Comparison of ENCODE assay signal across 8 mouse cellular contexts in genomic region chr7:19002848-19003498, GRCm38 (mm10). TPM values are rescaled to one million over a fixed set of nuclear protein-coding genes. Genes with fewer than 3 reads are reported as not detected.
DNase-seq lines count a peak whose midpoint lies in the region; ATAC-seq and TF ChIP-seq lines count a peak whose summit lies in the region.

No protein-coding gene starts in this region.

- peak overlapping the region; percentile 58 for H3K9ac ChIP-seq in lung, postnatal 0 days (replicated peaks; ENCODE audit: low read depth)

- no peaks in the 10 kb centered on the region for H3K27me3 ChIP-seq in lung, postnatal 0 days (replicated peaks; ENCODE audit: insufficient read depth, low read length)

- peak overlapping the region; percentile 86 for H3K27ac ChIP-seq in lung, postnatal 0 days (ENCODE audit: low read length)

- H3K36me3 ChIP-seq in lung, postnatal 0 days (ENCODE audit: insufficient read depth, low read length) = no peaks in the 10 kb centered on the region

- ATAC-seq in frontal cortex, adult (ENCODE audit: low TSS enrichment) = peak; percentile 60
- ATAC-seq in hematopoietic stem cell, adult 5-6 weeks (replicated peaks in 1 of 2; ENCODE audit: insufficient read depth in 1 of 2, low FRiP score in 2 of 2, low TSS enrichment in 1 of 2, low read depth in 1 of 2, poor library complexity in 2 of 2, severe bottlenecking in 2 of 2) = peak; percentile 48 to 58
- ATAC-seq in lung, postnatal 0 days = peak; percentile 65

- peaks cover 38% of the 10 kb centered on the region for H3K4me1 ChIP-seq in lung, postnatal 0 days (ENCODE audit: insufficient read depth, low read depth, low read length)

- no peaks in the 10 kb centered on the region for H3K9me3 ChIP-seq in lung, postnatal 0 days (ENCODE audit: low read length)

- under 1% methylated on average over 17 of the region's 17 CpGs for whole genome bisulfite sequencing in lung, postnatal 0 days

- no peak; the same call in 1 of the 2 replicates for TF ChIP-seq EP300 in lung, postnatal 0 days (IDR thresholded peaks at IDR 0.05)

- peak overlapping the region; percentile 70 for H3K4me2 ChIP-seq in lung, postnatal 0 days (replicated peaks; ENCODE audit: low read depth, low read length)

- DNase-seq in R1 (ENCODE audit: low read depth, low spot score) = peak; percentile 98
- peak; percentile 92 for DNase-seq in cerebellum, adult 9-10 months
- peak; percentile 83 for DNase-seq in layer of hippocampus, adult 9-11 months
- peak; percentile 96 for DNase-seq in lung, postnatal 0 days (ENCODE audit: low spot score)
- DNase-seq in retina, adult 2 months (ENCODE audit: low read depth, low spot score) = peak; percentile 88
- DNase-seq in thymus, postnatal 4 days = peak; percentile 65

- no peak for TF ChIP-seq CTCF in lung, postnatal 0 days (IDR thresholded peaks at IDR 0.05)

- peak overlapping the region; percentile 38 for H3K4me3 ChIP-seq in lung, postnatal 0 days (ENCODE audit: low read depth, low read length)

RNA-seq across cellular contexts. Expression of gene Irf2bp1, which starts 0.9 kb away (rescaled TPM):
- total RNA-seq in hematopoietic stem cell, adult 5-6 weeks (2017) = 13.1 and 16.8 TPM in 2 replicates
- polyA plus RNA-seq in lung, postnatal 0 days (2015; fragmentation: Nextera tagmentation; extraction: Ambion mirVana) = 11.7 and 12.2 TPM in 2 replicates

RNA-seq across cellular contexts. Expression of gene Mypop, which starts 11.9 kb away (rescaled TPM):
- 0.10 and 0.69 TPM in 2 replicates for total RNA-seq in hematopoietic stem cell, adult 5-6 weeks (2017)
- 2.3 and 2.6 TPM in 2 replicates for polyA plus RNA-seq in lung, postnatal 0 days (2015; fragmentation: Nextera tagmentation; extraction: Ambion mirVana)

RNA-seq across cellular contexts. Expression of gene Nanos2, which starts 15.8 kb away (rescaled TPM):
- total RNA-seq in hematopoietic stem cell, adult 5-6 weeks (2017) = not detected in 2 replicates
- not detected in 2 replicates for polyA plus RNA-seq in lung, postnatal 0 days (2015; fragmentation: Nextera tagmentation; extraction: Ambion mirVana)

RNA-seq across cellular contexts. Expression of gene Foxa3, which starts 20.4 kb away (rescaled TPM):
- 2.7 and 3.3 TPM in 2 replicates for total RNA-seq in hematopoietic stem cell, adult 5-6 weeks (2017)
- polyA plus RNA-seq in lung, postnatal 0 days (2015; fragmentation: Nextera tagmentation; extraction: Ambion mirVana) = 0.49 and 0.70 TPM in 2 replicates

RNA-seq across cellular contexts. Expression of gene Sympk, which starts 21.2 kb away (rescaled TPM):
- total RNA-seq in hematopoietic stem cell, adult 5-6 weeks (2017) = 41.0 and 42.4 TPM in 2 replicates
- polyA plus RNA-seq in lung, postnatal 0 days (2015; fragmentation: Nextera tagmentation; extraction: Ambion mirVana) = 10.4 and 11.8 TPM in 2 replicates

Comparison
In these comparisons a context has a peak if more than half of its experiments do, and no peak if none do; other contexts are left out.
1. Peak in every context shown above with its lines: DNase-seq, ATAC-seq, H3K4me3 ChIP-seq and H3K27ac ChIP-seq.